Mouse (Mus musculus) spleen, adult 2 months (tissue): ENCODE data around the gene Flt3l. TPM values are rescaled to one million over a fixed set of nuclear protein-coding genes. Genes with fewer than 3 reads are reported as not detected.

ENCODE experiments used
- DNase-seq, 2 experiments: peaks; one replicate each; pipeline versions ENCODE4 v3.0.0 to v3.0.0-alpha.2; 2012 to 2021; ENCODE audit warnings: low spot score in 2 of 2, low read depth in 1 of 2
- H3K27ac ChIP-seq: fragments of 200-500 bp; 2 replicates; pipeline ENCODE4 v1.5.1; 2012; ENCODE audit warnings: low read length, inconsistent platforms; ENCODE audit not compliant: insufficient read depth
- H3K27me3 ChIP-seq: fragments of 200-500 bp; 2 replicates; pipeline ENCODE4 v1.6.1; 2012; ENCODE audit warnings: mild to moderate bottlenecking, moderate library complexity, low read length, inconsistent platforms; ENCODE audit not compliant: control insufficient read depth, insufficient read depth
- H3K36me3 ChIP-seq: fragments of 200-500 bp; 2 replicates; pipeline ENCODE4 v1.6.1; 2012; ENCODE audit warnings: mild to moderate bottlenecking, low read length, inconsistent platforms; ENCODE audit not compliant: control insufficient read depth, insufficient read depth
- H3K4me1 ChIP-seq: fragments of 200-500 bp; 2 replicates; pipeline ENCODE4 v1.6.1; 2011; ENCODE audit warnings: inconsistent platforms; ENCODE audit not compliant: control insufficient read depth, insufficient read depth, insufficient read length
- H3K4me3 ChIP-seq: fragments of 200-500 bp; 2 replicates; pipeline ENCODE4 v1.5.1; 2011; ENCODE audit warnings: mild to moderate bottlenecking, inconsistent platforms; ENCODE audit not compliant: insufficient read depth, insufficient read length; ENCODE audit errors: extremely low read depth
- CTCF ChIP-seq: fragments of 200-500 bp; IDR thresholded peaks from 2 replicates; pipeline ENCODE4 v1.5.1; 2011; ENCODE audit warnings: mild to moderate bottlenecking, inconsistent platforms; ENCODE audit not compliant: insufficient read depth, insufficient read length, insufficient replicate concordance; ENCODE audit errors: extremely low read depth
- POLR2A ChIP-seq: fragments of 200-500 bp; IDR thresholded peaks from 2 replicates; pipeline ENCODE4 v1.6.1; 2011; ENCODE audit warnings: low read depth, low read length, inconsistent platforms
- WGBS: fragments of 180-500 bp; shearing (Covaris S2); methylation state at CpG from one replicate; pipeline ENCODE4 v1.1.7; 2018; 5-methylcytosine and 5-hydroxymethylcytosine counted together
- polyA plus RNA-seq: library from polyadenylated mRNA; depleted of rRNA; stranded (reverse); fragments of >200 nt; gene quantifications from 2 replicates; pipeline ENCODE4 v1.2.3, GENCODE M21; 2012; rRNA removed

Gene Flt3l
- polyA plus RNA-seq, 1 experiment, result 183 TPM

GRCm38 (mm10) chr7:45086084-45086483 is 50.1 kb downstream of the Flt3l start:
- Histone ChIP-seq H3K4me3 (no peak overlapping the region), H3K27me3 (no peaks in the 10 kb centered on the region), H3K27ac (no peak overlapping the region), H3K36me3 (no peaks in the 10 kb centered on the region), H3K4me1 (peaks cover 12% of the 10 kb centered on the region)
- no peak for TF ChIP-seq CTCF
- TF ChIP-seq POLR2A, result no peak
- 83% methylated on average over 4 of the region's 4 CpGs for WGBS
- DNase-seq, result no peak

GRCm38 (mm10) chr7:45083300-45083890 is 52.8 kb downstream of the Flt3l start:
- H3K4me3 ChIP-seq, result peak overlapping the region; percentile 67
- 42% methylated on average over 22 of the region's 22 CpGs for WGBS
- peaks cover 12% of the 10 kb centered on the region for H3K4me1 ChIP-seq
- TF ChIP-seq POLR2A (no peak), CTCF (no peak)
- H3K36me3 ChIP-seq, result no peaks in the 10 kb centered on the region
- H3K27me3 ChIP-seq, result no peaks in the 10 kb centered on the region
- H3K27ac ChIP-seq, result peak overlapping the region; percentile 96
- no peak for DNase-seq

DNA sequence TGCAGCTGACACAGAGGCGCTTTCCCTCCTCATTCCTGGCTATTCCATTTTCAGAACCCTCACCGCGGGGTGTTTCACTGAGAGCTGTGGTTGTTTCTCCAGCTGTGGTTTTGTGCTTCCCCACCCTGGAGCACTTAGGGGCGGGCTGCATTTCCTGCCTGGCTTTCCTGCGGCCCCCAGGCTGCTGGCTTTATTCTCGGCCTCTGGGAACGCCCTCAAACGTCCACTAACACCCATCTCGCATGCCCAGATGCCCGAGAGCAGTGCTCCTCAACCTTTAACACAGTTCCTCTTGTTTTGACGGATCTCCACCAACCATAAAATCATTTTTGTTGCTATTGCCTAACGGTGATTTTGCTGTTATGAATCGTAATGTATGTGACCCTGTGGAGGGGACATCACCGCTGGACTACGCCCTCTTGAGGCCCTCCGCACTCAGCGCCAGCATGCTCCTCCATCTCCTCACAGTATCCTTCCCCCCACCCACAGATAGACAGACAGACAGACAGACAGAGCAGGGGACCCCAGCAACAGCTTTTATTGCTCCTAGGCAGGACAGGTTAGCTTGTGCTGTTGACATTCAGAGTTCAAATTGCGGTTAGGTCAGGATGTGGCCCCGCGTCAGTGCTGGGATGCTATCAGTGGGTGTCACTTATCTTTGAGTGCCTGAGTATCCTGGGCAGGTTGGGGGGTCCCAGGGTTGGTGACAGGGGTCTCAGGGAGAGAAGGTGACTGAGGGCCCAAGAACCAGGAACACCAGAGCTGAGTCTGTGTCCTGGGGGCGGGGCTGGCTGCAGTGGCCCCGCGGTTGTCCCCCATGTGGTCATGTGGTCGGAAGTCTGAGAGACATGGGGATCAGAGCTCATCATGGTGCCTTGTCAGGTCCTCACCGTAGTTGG is 53.6 kb downstream of the Flt3l start:
- peak overlapping the region; percentile 96 for H3K27ac ChIP-seq
- H3K36me3 ChIP-seq, result peaks cover 3% of the 10 kb centered on the region; the same call in 1 of the 2 replicates
- peak overlapping the region; percentile 67 for H3K4me3 ChIP-seq
- WGBS, result 3% methylated on average over 25 of the region's 25 CpGs
- H3K27me3 ChIP-seq, result no peaks in the 10 kb centered on the region
- peak; percentile 40 to 64 for DNase-seq
- TF ChIP-seq CTCF, result peak; percentile 6; the same call in 1 of the 2 replicates
- peak; percentile 58; the same call in 1 of the 2 replicates for TF ChIP-seq POLR2A
- peaks cover 12% of the 10 kb centered on the region; the same call in 1 of the 2 replicates for H3K4me1 ChIP-seq

DNA sequence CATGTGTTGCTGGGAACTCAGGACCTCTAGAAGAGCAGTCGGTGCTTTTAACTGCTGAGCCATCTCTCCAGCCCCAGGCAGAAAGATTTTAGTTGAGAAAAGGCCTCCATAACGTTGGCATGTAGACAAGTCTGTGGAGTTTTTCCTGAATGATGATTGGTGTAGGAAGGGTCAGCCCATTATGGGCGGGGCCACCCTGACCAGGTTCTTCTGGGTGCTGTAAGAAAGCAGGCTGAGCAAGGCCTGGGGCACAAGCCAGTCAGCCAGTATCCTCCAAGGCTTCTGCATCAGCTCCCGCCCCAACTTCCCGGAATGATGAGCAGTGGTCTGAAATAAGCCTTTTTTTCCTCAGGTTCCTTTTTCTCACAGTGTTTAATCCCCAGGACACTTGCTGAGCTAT is 55.2 kb downstream of the Flt3l start:
- Histone ChIP-seq H3K27me3 (no peaks in the 10 kb centered on the region), H3K4me1 (peaks cover 12% of the 10 kb centered on the region; the same call in 1 of the 2 replicates), H3K36me3 (peaks cover 16% of the 10 kb centered on the region), H3K4me3 (no peak overlapping the region), H3K27ac (peak overlapping the region; percentile 31; the same call in 1 of the 2 replicates)
- 86% methylated on average over 5 of the region's 5 CpGs for WGBS
- TF ChIP-seq CTCF (no peak), POLR2A (no peak)
- no peak for DNase-seq

GRCm38 (mm10) chr7:45079856-45080255 is 56.4 kb downstream of the Flt3l start:
- WGBS, result 2% methylated on average over 10 of the region's 10 CpGs
- H3K36me3 ChIP-seq, result peaks cover 24% of the 10 kb centered on the region
- H3K4me3 ChIP-seq, result no peak overlapping the region
- TF ChIP-seq CTCF (peak; percentile 98), POLR2A (no peak)
- no peak overlapping the region for H3K27ac ChIP-seq
- DNase-seq, result peak; percentile 66 to 88
- H3K27me3 ChIP-seq, result no peaks in the 10 kb centered on the region
- H3K4me1 ChIP-seq, result peaks cover 12% of the 10 kb centered on the region; the same call in 1 of the 2 replicates

Other genes with a start within 250 kb of the Flt3l start
- 113 and 136 TPM in 2 replicates for gene Med25, start 243.7 kb downstream of the Flt3l start, polyA plus RNA-seq
- gene Fuz, start 240.4 kb downstream of the Flt3l start, polyA plus RNA-seq, result 52.8 and 54.4 TPM in 2 replicates
- 69.9 and 91.7 TPM in 2 replicates for gene Ap2a1, start 206.9 kb downstream of the Flt3l start, polyA plus RNA-seq
- gene Tsks, start 193.2 kb downstream of the Flt3l start, polyA plus RNA-seq, result not detected in 2 replicates
- gene Cpt1c, start 161.6 kb downstream of the Flt3l start, polyA plus RNA-seq, result 4.8 and 6.1 TPM in 2 replicates
- 109 and 112 TPM in 2 replicates for gene Prmt1, start 149.9 kb downstream of the Flt3l start, polyA plus RNA-seq
- gene Irf3, start 138.8 kb downstream of the Flt3l start, polyA plus RNA-seq, result 134 and 147 TPM in 2 replicates
- gene Bcl2l12, start 137.7 kb downstream of the Flt3l start, polyA plus RNA-seq, result 33.2 and 38.5 TPM in 2 replicates
- 59.0 and 65.4 TPM in 2 replicates for gene Scaf1, start 120.1 kb downstream of the Flt3l start, polyA plus RNA-seq
- 55.1 and 65.1 TPM in 2 replicates for gene Rras, start 118.5 kb downstream of the Flt3l start, polyA plus RNA-seq
- 16.1 TPM in 2 replicates for gene Prr12, start 83.6 kb downstream of the Flt3l start, polyA plus RNA-seq
- gene Nosip, start 74.0 kb downstream of the Flt3l start, polyA plus RNA-seq, result 67.9 and 95.7 TPM in 2 replicates
- gene Prrg2, start 73.8 kb downstream of the Flt3l start, polyA plus RNA-seq, result 19.9 and 27.6 TPM in 2 replicates
- gene Rcn3, start 44.2 kb downstream of the Flt3l start, polyA plus RNA-seq, result 96.5 and 100 TPM in 2 replicates
- gene Fcgrt, start 32.6 kb downstream of the Flt3l start, polyA plus RNA-seq, result 64.4 and 75.4 TPM in 2 replicates
- gene Rps11, start 12.0 kb downstream of the Flt3l start, polyA plus RNA-seq, result 273 and 325 TPM in 2 replicates
- 1,860 and 2,797 TPM in 2 replicates for gene Rpl13a, start 7.7 kb downstream of the Flt3l start, polyA plus RNA-seq
- gene Gm45713, start 201 bp downstream of the Flt3l start, polyA plus RNA-seq, result 0.28 and 0.70 TPM in 2 replicates
- 45.2 and 48.7 TPM in 2 replicates for gene Pih1d1, start 17.9 kb upstream of the Flt3l start, polyA plus RNA-seq
- gene Aldh16a1, start 18.2 kb upstream of the Flt3l start, polyA plus RNA-seq, result 93.0 and 114 TPM in 2 replicates
- 0.05 and 0.06 TPM in 2 replicates for gene Slc17a7, start 27.5 kb upstream of the Flt3l start, polyA plus RNA-seq
- not detected in 2 replicates for gene Gfy, start 43.1 kb upstream of the Flt3l start, polyA plus RNA-seq
- gene Pth2, start 44.6 kb upstream of the Flt3l start, polyA plus RNA-seq, result not detected in 2 replicates
- 0.16 and 0.20 TPM in 2 replicates for gene Ccdc155, start 68.5 kb upstream of the Flt3l start, polyA plus RNA-seq
- 2.1 and 2.8 TPM in 2 replicates for gene Dkkl1, start 75.7 kb upstream of the Flt3l start, polyA plus RNA-seq
- 10.6 and 12.1 TPM in 2 replicates for gene Tead2, start 79.3 kb upstream of the Flt3l start, polyA plus RNA-seq
- 1,116 and 1,582 TPM in 2 replicates for gene Cd37, start 102.7 kb upstream of the Flt3l start, polyA plus RNA-seq
- not detected in 2 replicates for gene Slc6a16, start 104.7 kb upstream of the Flt3l start, polyA plus RNA-seq
- 0.27 and 0.43 TPM in 2 replicates for gene Slc6a21, start 141.1 kb upstream of the Flt3l start, polyA plus RNA-seq
- 7.9 and 10.0 TPM in 2 replicates for gene Trpm4, start 197.3 kb upstream of the Flt3l start, polyA plus RNA-seq
- 0.04 and 0.09 TPM in 2 replicates for gene Hrc, start 198.9 kb upstream of the Flt3l start, polyA plus RNA-seq
- 0.22 and 0.27 TPM in 2 replicates for gene Ppfia3, start 230.6 kb upstream of the Flt3l start, polyA plus RNA-seq
- 0.90 and 2.1 TPM in 2 replicates for gene Lin7b, start 234.2 kb upstream of the Flt3l start, polyA plus RNA-seq